Mouse (Mus musculus): ENCODE results near the gene Mtch1.
"Not testable (repeated sequence)": the region's sequence is repeated elsewhere in the genome, so short reads cannot be mapped to it uniquely, and the experiment has no call there.

Gene Mtch1

DNA sequence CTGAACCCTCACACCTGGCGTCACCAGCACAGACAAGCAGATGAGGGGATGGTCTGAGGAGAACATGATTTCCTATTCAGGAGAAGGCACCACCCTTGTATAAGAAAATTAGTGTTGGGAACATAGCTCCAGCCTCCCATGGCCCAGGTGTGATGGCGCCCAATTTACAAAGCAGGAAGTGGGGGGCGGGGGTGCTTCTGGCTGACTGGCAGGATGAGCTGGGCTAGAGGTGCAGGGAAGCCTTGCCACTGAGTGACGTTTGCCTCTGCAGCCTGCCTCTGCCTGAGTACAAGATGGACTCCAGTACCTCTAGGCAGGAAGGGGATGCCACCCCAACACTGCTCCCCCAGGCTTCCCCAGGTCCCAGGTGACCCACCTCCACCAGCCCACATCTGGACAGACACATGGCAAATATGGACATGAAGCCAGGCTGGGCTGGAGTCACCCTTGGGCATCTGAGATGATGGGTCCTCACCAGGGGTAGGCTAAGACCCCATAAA, 15.5 kb downstream of the Mtch1 start:
- DNase-seq, result peak; percentile 78

DNA sequence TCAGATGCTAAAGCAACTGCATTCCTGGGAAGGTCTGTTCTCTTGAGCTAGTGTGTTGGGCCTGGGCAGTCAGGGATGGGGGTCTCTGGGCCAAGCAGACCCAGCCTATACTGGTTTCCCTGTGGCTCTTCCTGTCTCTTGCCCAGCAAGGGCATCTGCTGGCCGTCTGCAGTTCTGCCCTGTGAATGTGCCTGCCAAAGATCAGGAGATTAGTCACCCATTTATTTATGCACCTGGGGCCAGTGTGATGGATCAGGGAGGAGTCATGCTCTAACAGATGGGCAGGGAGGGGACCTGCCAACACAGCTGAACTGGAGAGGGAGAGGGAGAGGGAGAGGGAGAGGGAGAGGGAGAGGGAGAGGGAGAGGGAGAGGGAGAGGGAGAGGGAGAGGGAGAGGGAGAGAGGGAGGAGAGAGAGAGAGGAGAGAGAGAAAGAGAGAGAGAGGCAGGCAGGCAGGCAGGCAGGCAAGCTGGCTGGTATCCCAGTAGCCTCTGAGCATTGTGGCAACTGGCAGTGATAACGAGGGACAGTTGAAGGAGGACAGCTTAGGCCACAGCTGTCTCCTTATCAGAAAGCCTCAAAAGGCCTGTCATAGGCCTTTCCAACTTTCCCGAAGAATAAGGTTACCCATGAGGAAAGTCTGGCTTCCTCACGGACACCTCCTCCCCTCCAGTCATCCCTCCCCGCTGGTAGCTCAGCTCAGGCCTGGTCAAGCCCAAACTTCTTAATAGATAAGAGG, 16.9 kb downstream of the Mtch1 start:
- peak; percentile 8 for DNase-seq

DNA sequence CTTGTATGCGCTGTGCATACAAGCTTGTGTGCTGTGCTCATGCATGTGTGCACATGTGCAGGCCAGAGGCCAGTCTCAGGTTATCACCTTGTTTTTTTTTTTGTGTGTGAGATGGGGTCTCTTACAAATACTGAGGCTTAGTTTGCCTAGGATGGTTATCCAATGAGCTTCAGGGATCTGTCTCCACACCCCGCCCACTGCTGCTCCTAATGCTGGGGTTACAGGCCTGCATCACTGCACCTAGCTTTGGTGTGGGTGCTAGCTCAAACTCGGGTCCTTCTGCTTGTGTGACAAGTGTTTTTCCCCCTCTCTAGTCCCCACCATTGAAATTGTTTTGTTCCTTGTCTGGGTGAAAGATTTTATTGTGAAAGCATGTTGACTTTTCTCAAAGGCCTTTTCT, 17.5 kb downstream of the Mtch1 start:
- peak; percentile 7 for DNase-seq

DNA sequence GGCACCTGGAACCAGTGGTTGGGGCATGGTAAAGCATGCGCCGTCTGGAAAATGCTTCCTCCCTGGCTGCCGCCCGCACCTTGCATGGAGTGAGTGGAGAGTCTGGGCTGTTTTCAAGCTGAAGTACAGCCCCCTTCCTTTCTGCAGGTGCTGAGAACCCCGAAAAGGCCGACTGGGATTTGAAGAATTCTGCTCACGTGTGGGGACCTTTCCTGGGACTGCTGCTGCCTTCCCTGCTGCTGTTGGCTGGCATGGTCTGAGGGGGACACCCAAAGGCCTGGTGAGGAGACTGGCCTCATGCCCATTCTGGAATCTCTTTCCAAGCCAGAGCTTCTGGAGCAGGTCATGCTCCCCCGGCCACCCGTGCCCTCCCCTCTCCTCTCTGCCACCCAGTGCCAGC, 20.0 kb downstream of the Mtch1 start:
- DNase-seq, result peak; percentile 13

DNA sequence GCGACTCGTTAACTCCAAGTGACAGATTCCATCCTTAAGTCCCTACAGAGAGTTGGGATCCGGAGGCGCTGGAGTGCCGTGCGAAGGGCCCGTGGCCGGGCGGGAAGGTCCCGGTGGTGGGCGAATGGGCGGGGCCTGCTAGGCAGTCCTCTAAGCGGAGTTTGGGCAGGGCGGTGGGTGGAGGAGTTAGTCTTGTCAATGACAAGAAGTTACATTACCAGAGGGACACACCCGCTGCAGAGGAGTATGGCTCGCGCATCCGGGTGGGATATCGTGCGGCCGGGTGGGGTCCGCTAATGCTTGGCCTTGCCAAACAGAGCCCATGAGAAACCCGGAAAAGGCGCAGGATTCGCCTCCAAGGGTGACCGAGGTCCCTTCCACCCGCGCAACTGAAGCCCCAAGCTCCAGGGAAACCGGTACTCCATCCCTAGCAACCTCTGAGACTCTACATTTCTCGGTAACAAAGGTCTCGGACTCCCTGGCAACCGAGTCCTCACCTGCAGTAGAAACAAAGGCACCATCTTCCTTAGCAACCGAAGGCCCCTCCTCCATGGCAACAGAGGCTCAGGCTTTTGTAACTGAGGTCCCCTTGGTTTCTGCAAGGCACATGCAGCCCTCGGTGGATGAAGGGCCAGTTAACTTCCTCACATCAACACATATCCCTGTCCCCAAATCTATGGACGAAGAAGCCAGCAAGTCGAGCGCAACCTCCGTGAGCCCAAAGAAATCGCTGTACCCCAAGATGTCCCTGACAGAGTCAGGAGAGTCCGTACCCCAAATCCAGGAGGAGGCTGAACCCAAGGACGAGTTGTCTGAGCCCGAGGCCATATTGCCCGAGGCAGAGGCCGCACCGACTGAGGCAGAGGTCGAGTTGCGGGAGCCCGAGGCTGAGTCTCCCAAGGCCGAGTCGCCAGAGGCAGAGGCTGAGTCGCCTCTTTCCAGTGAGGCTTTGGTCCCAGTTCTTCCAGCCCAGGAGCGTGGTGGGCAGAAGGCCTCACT, 20.9 kb downstream of the Mtch1 start:
- DNase-seq, result peak; percentile 17

DNA sequence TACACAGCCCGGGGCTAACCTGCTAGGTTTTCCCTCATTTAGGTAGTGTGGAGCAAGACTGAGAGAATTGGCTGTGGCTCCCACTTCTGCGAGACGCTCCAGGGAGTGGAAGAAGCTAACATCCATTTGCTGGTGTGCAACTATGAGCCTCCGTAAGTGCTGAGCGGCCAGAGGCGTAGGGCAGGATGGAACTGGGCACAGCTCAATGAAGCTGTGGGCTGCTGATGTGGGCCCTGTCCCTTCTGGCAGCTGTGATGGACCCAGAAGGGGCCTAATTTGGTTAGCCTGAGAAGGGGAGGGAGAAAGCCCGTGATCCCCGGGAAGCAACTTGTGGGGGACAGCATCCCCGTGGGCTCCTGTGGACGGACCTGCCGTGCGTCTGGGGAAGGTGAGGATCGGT, 21.9 kb downstream of the Mtch1 start:
- DNase-seq, result peak; percentile 7

DNA sequence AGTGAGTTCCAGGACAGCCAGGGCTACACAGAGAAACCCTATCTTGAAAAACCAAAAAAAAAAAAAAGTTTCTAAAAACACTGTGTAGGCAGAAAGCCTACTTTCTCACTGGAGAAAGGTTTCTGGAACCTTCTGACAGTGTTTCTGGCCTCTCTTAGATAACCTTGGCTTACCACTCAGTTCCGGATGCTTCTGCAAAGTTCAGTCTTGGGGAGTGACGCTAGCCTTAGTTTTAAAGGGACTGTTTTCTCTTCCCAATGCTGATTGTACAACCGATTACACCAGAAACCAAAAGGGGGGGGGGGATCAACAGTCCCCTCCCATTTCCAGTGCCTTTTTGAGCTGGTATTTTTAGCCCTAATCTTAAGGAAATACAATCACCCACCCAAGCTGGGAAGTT, 24.1 kb downstream of the Mtch1 start:
- DNase-seq, result no peak

DNA sequence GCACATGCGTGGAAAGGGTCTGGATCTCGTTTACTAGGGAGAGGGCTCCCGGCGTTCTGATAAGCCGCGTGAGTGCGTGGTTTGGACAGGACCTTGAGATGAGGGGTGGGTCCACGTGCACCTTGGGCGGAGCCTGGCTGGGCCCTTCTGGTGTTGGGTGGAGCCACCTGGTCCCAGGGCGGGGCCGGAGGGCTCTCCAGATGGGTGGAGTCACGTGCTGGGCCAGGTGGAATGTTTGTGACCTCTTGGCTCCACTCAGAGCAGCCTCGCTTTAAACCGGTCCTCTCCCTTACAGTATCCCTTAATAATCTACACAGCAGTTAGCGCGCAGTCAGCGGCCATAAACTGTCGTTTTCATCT, 25.2 kb downstream of the Mtch1 start:
- no peak for DNase-seq

DNA sequence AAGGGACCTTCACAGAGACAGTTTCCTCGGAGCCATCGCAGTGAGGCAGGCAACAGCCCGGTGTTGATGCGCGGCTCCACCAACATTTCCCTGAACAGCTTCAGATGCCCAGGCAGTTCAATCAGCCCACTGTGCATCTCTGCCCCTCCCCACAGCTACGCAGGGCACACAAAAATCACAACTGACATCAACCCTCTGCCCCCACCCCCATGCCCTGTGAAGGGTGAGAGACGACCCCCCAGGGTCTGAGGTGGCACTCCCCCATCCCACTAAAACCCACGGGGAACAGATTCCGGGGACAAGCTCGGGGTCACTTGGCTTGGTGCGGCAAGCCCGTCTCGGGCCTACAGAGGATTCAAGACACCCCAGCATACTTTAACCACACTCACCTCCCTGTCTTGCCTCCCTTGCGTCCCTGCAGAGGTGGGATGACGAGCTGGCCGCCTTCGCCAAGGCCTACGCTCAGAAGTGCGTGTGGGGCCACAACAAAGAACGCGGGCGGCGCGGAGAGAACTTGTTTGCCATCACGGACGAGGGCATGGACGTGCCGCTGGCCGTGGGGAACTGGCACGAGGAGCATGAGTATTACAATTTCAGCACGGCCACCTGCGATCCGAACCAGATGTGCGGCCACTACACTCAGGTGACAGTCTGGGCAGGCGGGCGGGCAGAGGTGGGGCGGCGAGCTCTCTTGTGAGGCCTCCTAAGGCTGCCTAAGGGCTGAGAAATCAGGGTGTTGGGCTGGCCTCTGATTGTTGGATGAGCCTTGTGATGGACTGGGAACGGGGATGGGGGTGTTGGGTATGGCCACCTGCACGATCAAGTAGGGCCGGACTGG, 25.8 kb downstream of the Mtch1 start:
- DNase-seq, result no peak

DNA sequence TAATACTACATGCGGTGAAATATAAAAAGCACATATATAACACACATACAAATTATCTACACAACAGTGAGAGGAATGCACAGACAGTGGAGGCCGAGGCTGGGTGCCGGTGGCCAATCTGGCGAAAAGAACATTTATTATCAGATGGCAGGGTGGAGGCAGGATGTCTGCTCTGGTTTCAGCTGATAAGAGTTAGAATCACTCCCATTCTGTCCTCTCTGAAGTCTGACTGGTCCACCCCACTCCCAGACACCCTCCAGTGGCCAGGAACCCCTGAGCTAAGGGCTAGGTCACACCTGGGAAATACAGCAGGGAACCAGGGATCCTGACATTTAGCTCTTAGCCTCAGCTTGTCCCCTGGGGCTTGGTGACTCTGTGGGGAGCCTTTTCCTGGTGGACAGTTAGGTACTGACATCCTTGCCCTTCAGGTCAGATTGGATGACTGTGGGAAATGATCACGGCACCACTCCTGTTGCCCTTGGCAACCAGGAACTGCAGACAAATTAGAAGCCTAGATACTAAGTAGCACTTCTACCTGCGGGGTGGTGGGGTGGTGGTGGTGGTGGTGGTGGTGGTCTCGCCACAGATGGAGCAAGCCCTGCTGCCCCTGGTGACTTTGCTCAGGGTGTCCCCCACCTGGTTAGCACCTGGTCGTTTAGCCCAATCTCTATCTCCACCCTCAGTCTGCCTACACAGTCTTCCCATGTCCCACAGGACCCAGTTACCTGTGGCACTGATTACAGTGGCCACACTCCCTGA, 27.7 kb downstream of the Mtch1 start:
- DNase-seq, result no peak

DNA sequence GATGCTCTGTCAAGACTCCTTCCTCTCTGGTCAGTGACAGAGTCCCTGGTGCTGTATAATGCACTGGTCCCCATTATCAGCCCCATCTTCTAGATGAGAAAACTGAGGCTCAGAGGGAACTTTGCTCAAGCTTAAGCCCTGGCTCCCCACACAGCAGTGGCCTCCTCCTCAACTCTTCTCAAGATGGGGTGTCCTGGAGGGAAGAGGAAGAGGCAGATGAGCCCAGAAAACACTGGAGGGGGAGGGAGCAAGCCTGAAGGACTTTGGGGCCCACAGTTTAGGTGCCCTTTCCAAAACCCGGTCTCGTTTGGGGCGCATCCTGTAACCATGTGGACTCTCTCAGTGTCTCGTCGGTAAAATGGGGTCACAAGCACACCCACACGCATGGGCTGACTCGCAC, 28.3 kb downstream of the Mtch1 start:
- DNase-seq, result no peak

DNA sequence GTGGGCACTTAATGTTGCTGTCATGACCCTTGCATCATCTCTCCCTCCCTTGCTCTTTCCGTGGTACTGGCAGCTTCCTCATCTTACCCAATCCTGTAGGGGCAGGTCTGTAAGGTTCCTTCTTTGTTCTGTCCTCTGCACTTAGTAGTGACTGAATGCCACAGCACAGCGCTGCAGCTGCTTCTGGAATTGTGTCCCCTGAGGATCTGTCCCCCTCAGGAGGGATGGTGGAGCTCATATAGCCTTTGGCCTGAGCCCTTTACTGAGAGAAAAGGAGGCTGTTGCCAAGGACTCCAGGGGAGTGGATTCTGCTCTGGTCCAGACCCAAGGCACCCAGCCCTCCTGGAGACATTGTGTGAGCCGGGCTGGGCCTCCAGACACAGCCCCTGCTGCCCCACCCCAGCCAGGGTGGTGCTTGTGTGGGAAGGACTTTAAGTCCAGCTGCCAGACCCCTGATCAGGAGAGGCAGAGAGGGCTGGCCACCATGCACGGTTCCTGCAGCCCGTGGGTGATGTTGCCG, 28.9 kb downstream of the Mtch1 start:
- no peak for DNase-seq

DNA sequence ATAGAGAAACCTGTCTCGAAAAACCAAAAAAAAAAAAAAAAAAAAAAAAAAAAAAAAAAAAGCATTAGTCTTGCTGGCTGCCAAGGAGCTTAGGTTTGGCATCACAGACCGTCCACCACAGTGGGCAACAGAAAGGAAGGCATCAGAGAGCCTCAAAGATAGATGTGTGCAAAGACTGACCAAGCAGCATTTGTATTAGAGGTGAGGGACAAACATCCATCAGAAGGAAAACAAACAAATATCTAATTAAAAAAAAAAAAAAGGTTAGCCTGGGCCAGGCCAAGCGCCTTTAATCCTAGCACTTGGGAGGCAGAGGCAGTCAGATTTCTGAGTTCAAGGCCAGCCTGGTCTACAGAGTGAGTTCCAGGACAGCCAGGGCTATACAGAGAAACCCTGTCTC, 30.4 kb downstream of the Mtch1 start, which contains the start of gene Pi16:
TSS of gene Pi16 (plus strand) at position 301 of the 400 bp plus-strand sequence.
- DNase-seq, result not testable (repeated sequence)

DNA sequence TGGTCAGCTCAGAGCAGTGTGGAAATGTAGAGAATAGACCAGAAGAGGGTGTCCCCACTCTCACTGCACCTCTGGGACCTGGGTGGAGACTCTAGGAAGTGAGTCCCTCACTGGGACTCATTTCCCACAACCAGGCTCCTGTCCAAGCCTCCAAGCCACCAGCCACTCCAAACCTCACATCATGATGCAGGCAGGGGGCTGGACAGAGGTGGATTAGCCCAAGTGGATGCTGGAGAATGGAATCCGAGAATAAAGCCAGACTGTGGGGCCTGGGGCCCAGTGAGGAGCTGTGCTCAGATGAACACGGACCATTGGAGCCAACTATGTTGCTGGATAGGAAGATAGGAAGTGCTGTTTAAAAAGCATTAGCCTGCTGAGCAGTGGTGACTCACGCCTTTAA, 30.8 kb downstream of the Mtch1 start:
- DNase-seq, result no peak

DNA sequence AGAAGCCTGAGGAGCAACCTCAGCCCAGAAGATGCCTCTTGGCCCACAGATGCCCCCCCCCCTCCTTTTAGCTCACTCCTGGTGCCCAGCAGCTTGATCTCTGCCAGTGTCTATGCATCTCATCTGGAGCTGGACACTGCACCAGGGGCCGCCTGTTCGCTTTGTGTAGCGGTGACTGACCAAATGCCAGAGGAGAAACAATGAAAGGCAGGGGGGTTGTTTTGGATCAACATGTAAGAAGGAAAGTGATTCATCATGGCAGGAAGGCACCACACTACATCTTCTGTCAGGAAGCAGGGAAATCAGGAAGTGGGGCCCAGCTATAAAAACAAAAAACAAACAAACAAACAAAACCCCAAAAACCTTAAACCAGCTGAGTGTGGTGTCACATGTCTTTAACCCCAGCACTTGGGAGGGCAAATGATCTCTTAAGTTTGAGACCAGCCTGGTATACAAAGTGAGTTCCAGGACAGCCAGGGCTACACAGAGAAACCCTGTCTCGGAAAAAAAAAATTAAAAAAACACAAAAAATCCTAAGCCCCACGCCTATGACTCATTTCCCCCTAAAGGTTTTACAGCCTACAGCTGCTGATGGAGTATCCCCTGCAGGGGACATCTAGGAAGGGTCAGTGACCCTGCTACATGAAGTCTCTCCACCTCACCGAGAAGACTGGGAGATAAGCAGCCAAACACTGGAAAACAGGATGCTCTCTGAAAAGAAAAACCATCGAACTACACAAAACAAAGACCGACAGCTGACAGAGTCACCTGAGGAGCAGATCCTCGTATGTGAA, 31.9 kb downstream of the Mtch1 start:
- no peak for DNase-seq

DNA sequence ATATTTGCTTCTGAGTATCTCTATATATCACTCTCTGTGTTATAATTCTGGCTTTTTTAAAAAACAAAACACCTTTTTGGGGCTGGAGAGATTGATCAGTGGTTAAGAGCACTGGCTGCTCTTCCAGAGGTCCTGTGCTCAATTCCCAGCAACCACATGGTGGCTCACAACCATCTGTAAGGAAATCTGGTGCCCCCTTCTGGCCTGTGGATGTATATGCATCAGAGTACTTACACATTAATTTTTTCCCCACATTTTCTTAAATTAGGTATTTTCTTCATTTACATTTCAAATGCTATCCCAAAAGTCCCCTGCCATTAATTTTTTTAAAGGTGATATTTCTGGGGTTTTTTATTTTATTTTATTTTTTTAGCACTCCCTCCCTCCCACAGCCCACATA, 34.4 kb downstream of the Mtch1 start:
- peak; percentile 50 for DNase-seq

DNA sequence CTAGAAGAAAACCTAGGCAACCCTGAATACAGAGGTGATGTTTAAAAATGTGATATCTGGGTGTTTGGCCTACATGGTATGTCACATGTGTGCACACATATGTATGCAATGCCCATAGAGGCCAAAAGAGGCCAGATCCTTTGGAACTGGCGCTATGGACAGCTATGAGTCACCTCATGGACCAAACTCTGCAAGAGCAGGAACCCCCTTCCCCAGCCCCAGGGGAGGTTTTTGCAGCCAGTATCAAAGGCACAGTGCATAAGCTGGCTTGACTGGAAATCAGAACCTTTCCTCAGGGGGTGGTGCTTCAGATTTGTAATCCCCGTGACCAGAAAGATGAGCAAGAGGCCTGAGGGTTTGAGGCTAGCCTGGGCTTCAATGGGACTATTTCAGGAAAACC, 35.7 kb downstream of the Mtch1 start:
- no peak for DNase-seq

DNA sequence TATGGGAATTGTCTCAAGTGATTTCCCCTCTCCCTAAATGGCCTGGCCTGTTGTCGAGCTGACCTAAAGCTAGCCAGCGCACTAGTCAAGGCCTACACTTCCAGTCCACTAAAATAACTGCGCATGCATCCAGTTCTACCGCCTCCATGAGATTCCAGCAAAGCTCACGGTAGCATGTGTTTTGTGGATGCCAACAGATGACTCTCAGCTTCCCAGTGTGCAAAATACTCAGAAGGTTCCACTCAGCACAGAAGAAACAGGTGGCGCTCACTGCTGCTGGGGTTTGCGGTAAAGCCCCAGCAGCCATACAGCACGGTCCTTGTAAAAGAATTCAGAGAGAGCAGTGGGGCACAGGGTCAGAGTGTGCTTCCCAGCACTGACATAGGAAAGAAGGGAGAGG, 36.1 kb downstream of the Mtch1 start:
- no peak for DNase-seq

DNA sequence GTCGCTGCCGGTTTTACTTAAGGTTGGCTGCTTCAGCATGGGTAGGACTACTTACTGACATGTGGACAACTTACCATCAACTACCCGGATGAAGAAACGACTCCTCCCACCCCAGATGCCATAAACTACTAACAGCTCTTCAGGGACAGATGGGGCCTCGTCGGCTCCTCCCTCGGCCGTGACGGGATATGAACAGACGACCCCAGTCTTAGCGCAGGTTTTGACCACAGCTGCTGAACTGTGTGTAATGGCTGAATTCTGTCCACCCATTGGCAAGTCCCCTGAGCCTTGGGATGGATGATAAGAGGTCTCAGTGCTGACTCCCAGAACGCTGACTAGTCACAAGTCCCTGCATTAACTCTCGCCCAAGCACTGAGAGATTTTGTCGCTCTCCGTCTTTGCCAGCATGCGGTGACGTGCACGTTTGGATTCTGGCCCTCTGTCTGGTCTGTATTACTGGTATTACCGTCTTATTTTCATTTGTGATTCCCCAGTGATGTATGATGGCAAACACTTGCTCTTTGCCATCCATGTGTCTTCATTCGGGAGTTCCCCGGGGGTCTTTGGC, 37.6 kb downstream of the Mtch1 start:
- DNase-seq, result no peak

DNA sequence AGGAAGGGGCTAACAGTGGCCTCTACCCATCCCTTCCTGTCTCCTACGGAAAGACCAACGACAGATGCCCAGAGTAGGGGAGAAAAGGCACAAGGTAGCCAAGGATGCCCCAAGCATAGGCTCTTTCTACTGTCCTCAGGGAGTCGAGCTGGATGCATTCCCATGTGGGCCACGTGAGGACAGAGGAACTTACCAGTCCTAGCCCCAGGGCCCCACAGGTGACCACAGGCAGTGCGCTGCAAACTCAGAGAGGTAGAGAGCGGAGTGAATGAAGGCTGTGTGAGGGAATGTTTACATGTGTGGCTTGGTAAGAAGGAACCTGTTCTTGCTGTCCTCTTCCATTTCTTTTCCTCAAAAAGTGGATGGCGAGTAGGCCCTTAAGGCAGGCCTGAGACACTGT, 41.9 kb downstream of the Mtch1 start:
- DNase-seq, result peak; percentile 39
